Mouse (Mus musculus): ENCODE measurements at regions not wholly inside any gene's neighbourhood (a gene's known extent, or its start where the extent isn't known, plus 50 kb on each side); places are given as distances from the start of the nearest gene placed in this dataset.

DNA sequence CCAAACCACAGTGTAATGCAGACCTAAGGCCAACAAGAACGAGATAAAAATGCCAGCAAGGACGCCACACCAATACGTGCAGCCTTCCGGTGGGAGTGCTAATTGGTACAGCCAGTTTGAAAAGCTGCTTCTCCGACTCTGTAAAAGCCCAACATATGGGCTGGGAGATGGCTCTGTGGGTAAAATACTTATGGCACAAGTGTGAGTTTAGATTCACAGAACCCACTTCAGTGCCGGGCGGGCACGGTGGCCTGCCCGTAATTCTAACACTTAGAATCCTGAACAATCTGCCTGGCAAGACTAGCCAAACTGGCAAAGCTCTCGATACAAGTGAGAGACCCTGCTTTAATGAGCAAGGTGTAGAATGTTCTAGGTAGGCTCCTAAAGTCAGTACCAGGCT is 258.1 kb downstream of the Gm26897 start:
- Histone ChIP-seq H3K4me3 (ENCODE audit: low read depth, low read length) (no peak overlapping the region), H3K36me3 (ENCODE audit: control insufficient read depth, insufficient read depth, low read length) (no peaks in the 10 kb centered on the region), H3K9ac (ENCODE audit: low read length) (no peak overlapping the region), H3K4me2 (no peak overlapping the region), H3K27me3 (ENCODE audit: control insufficient read depth, insufficient read depth, low read length) (no peaks in the 10 kb centered on the region), H3K27ac (ENCODE audit: low read depth, low read length) (no peak overlapping the region), H3K4me1 (ENCODE audit: control insufficient read depth, insufficient read depth, low read length) (no peaks in the 10 kb centered on the region), H3K9me3 (ENCODE audit: control insufficient read depth, low read length) (no peaks in the 10 kb centered on the region)
- 89% methylated on average over 10 of the region's 10 CpGs for WGBS
- no peak for ATAC-seq (ENCODE audit: low FRiP score)
- DNase-seq (ENCODE audit: low spot score, missing footprints) = no peak

- Histone ChIP-seq H3K9me3 (ENCODE audit: control insufficient read depth, low read length) (no peaks in the 10 kb centered on the region), H3K4me1 (ENCODE audit: control insufficient read depth, insufficient read depth, low read length) (no peaks in the 10 kb centered on the region), H3K9ac (ENCODE audit: low read length) (no peak overlapping the region), H3K4me2 (no peak overlapping the region), H3K36me3 (ENCODE audit: control insufficient read depth, insufficient read depth, low read length) (no peaks in the 10 kb centered on the region), H3K4me3 (ENCODE audit: low read depth, low read length) (no peak overlapping the region), H3K27ac (ENCODE audit: low read depth, low read length) (no peak overlapping the region), H3K27me3 (ENCODE audit: control insufficient read depth, insufficient read depth, low read length) (no peaks in the 10 kb centered on the region)
- ATAC-seq (ENCODE audit: low FRiP score) (no peak), DNase-seq (ENCODE audit: low spot score, missing footprints) (no peak)
- 66% methylated on average over 7 of the region's 7 CpGs for WGBS
These were observed 259.1 kb downstream of the Cryba4 start for GRCm38 (mm10) chr5:111993221-111993620.

DNA sequence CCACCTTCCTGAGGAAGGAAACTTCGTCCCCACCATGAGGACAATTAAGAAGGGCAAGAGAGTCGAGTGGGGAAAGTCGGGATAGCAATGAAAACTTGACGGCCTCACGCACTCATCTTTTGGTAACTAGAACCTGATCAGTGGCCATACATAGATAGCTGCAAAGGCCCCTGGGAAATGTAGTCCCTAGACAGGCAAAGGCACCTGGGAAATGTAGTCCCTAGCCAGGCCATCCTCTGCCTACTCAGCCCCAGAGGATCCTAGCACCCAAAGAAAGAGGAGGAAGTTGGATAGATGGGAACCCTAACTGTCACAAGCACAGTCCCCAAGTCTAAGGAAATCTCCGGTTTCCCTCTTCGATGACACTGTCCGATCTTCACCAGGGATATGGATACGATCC is 258.4 kb downstream of the Cryba4 start:
- H3K36me3 ChIP-seq (ENCODE audit: control insufficient read depth, insufficient read depth, low read length) = no peaks in the 10 kb centered on the region
- H3K27me3 ChIP-seq (ENCODE audit: control insufficient read depth, insufficient read depth, low read length) = no peaks in the 10 kb centered on the region
- H3K4me1 ChIP-seq (ENCODE audit: control insufficient read depth, insufficient read depth, low read length) = no peaks in the 10 kb centered on the region
- 77% methylated on average over 9 of the region's 9 CpGs for whole genome bisulfite sequencing
- no peak overlapping the region for H3K4me2 ChIP-seq
- no peak overlapping the region for H3K9ac ChIP-seq (ENCODE audit: low read length)
- ATAC-seq (ENCODE audit: low FRiP score) (no peak), DNase-seq (ENCODE audit: low spot score, missing footprints) (no peak)
- H3K27ac ChIP-seq (ENCODE audit: low read depth, low read length) = no peak overlapping the region
- no peak overlapping the region for H3K4me3 ChIP-seq (ENCODE audit: low read depth, low read length)
- no peaks in the 10 kb centered on the region for H3K9me3 ChIP-seq (ENCODE audit: control insufficient read depth, low read length)

DNA sequence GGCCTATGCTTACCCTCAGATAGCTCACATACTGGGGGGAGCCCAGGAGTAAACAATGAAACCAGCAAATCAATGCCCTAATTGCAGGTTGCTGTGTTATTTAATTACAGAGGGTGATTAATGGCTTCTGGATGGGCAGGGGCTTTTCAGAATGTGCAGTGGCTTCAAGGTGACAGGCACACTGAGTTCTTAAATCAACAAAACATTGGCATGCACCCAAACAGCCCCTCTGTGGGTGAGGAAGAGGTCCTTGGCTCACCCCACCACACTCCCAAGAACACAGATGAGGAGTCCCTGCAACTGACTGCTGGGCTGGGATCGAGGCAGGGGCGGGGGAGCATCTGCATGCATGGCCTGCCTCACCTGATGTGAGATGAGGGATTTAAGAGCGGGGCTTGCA is 255.5 kb downstream of the Cryba4 start:
- no peak for DNase-seq (ENCODE audit: low spot score, missing footprints)
- H3K9ac ChIP-seq (ENCODE audit: low read length) = no peak overlapping the region
- no peaks in the 10 kb centered on the region for H3K36me3 ChIP-seq (ENCODE audit: control insufficient read depth, insufficient read depth, low read length)
- H3K9me3 ChIP-seq (ENCODE audit: control insufficient read depth, low read length) = no peaks in the 10 kb centered on the region
- no peak overlapping the region for H3K4me2 ChIP-seq
- no peaks in the 10 kb centered on the region for H3K27me3 ChIP-seq (ENCODE audit: control insufficient read depth, insufficient read depth, low read length)
- H3K4me3 ChIP-seq (ENCODE audit: low read depth, low read length) = no peak overlapping the region
- no peak overlapping the region for H3K27ac ChIP-seq (ENCODE audit: low read depth, low read length)
- peaks cover 7% of the 10 kb centered on the region; the same call in 1 of the 2 replicates for H3K4me1 ChIP-seq (ENCODE audit: control insufficient read depth, insufficient read depth, low read length)
- no peak for ATAC-seq (ENCODE audit: low FRiP score)
- 82% methylated on average over 3 of the region's 3 CpGs for WGBS

- 15% methylated on average over 32 of the region's 32 CpGs for WGBS
These were observed 250.3 kb downstream of the Cryba4 start for GRCm38 (mm10) chr5:112001742-112002701.

DNA sequence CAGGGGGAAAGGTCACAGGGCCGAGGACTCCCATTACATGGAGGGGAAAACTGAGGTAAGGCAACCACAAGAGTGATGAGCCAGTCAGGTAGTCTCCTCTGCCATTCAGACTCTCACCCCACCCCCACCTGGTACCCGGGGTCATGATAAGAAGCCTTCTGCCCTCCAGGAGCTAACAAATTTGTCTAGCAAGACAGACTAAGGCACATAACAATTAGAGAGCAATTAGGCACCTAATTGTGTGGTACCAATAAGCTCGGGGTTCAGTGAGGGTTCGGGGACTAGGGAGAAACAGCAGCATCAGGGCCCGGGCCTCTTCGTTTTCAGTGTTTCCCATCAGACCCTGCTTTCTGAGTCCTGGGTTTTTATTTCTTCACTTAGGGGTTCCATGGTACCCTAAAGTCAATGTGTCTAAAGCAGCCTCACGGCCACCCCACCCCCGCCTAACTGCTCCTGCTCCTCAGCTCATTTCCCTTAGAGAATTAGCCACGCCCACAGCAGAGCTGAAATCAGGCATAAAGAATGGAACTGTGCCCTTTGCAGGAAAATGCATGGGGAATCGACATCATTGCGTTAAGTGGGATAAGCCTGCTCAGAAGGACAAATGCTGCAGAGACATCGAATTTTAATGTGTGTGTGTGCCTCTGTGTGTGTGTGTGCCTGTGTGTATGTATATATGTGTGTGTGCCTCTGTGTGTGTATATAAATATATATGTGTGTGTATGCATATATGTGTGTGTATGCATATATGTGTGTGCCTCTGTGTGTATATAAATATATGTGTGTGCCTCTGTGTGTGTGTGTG is 249.3 kb downstream of the Cryba4 start:
- H3K27ac ChIP-seq (ENCODE audit: low read depth, low read length) = no peak overlapping the region; the same call in 1 of the 2 replicates
- no peak overlapping the region for H3K4me3 ChIP-seq (ENCODE audit: low read depth, low read length)
- ATAC-seq (ENCODE audit: low FRiP score) = no peak
- H3K36me3 ChIP-seq (ENCODE audit: control insufficient read depth, insufficient read depth, low read length) = no peaks in the 10 kb centered on the region
- no peaks in the 10 kb centered on the region; the same call in 1 of the 2 replicates for H3K27me3 ChIP-seq (ENCODE audit: control insufficient read depth, insufficient read depth, low read length)
- peaks cover 4% of the 10 kb centered on the region; the same call in 1 of the 2 replicates for H3K9me3 ChIP-seq (ENCODE audit: control insufficient read depth, low read length)
- no peak overlapping the region for H3K9ac ChIP-seq (ENCODE audit: low read length)
- no peak overlapping the region for H3K4me2 ChIP-seq
- 50% methylated on average over 12 of the region's 12 CpGs for WGBS
- peak; percentile 79 for DNase-seq (ENCODE audit: low spot score, missing footprints)
- peaks cover 13% of the 10 kb centered on the region; the same call in 1 of the 2 replicates for H3K4me1 ChIP-seq (ENCODE audit: control insufficient read depth, insufficient read depth, low read length)

More at GRCm38 (mm10) chr5:112001742-112002701, 250.3 kb downstream of the Cryba4 start:
- Histone ChIP-seq H3K4me1 (ENCODE audit: control insufficient read depth, insufficient read depth, low read length) (peaks cover 13% of the 10 kb centered on the region; the same call in 1 of the 2 replicates), H3K4me2 (no peak overlapping the region), H3K27ac (ENCODE audit: low read depth, low read length) (peak overlapping the region; percentile 21; the same call in 1 of the 2 replicates), H3K36me3 (ENCODE audit: control insufficient read depth, insufficient read depth, low read length) (no peaks in the 10 kb centered on the region), H3K27me3 (ENCODE audit: control insufficient read depth, insufficient read depth, low read length) (no peaks in the 10 kb centered on the region; the same call in 1 of the 2 replicates), H3K9ac (ENCODE audit: low read length) (no peak overlapping the region), H3K4me3 (ENCODE audit: low read depth, low read length) (no peak overlapping the region), H3K9me3 (ENCODE audit: control insufficient read depth, low read length) (peaks cover 4% of the 10 kb centered on the region; the same call in 1 of the 2 replicates)
- DNase-seq (ENCODE audit: low spot score, missing footprints) (peak; percentile 88), ATAC-seq (ENCODE audit: low FRiP score) (peak; percentile 80)

GRCm38 (mm10) chr5:112004041-112004440 is 248.3 kb downstream of the Cryba4 start:
- peaks cover 4% of the 10 kb centered on the region; the same call in 1 of the 2 replicates for H3K9me3 ChIP-seq (ENCODE audit: control insufficient read depth, low read length)
- ATAC-seq (ENCODE audit: low FRiP score) (no peak), DNase-seq (ENCODE audit: low spot score, missing footprints) (peak; percentile 67)
- no peaks in the 10 kb centered on the region; the same call in 1 of the 2 replicates for H3K27me3 ChIP-seq (ENCODE audit: control insufficient read depth, insufficient read depth, low read length)
- H3K4me2 ChIP-seq = no peak overlapping the region
- H3K4me3 ChIP-seq (ENCODE audit: low read depth, low read length) = no peak overlapping the region
- peaks cover 13% of the 10 kb centered on the region; the same call in 1 of the 2 replicates for H3K4me1 ChIP-seq (ENCODE audit: control insufficient read depth, insufficient read depth, low read length)
- no peak overlapping the region for H3K27ac ChIP-seq (ENCODE audit: low read depth, low read length)
- 82% methylated on average over 3 of the region's 3 CpGs for WGBS
- H3K9ac ChIP-seq (ENCODE audit: low read length) = no peak overlapping the region
- no peaks in the 10 kb centered on the region for H3K36me3 ChIP-seq (ENCODE audit: control insufficient read depth, insufficient read depth, low read length)

- no peak overlapping the region for H3K4me2 ChIP-seq
- no peak overlapping the region for H3K9ac ChIP-seq (ENCODE audit: low read length)
- H3K27me3 ChIP-seq (ENCODE audit: control insufficient read depth, insufficient read depth, low read length) = no peaks in the 10 kb centered on the region
- H3K9me3 ChIP-seq (ENCODE audit: control insufficient read depth, low read length) = no peaks in the 10 kb centered on the region; the same call in 1 of the 2 replicates
- ATAC-seq (ENCODE audit: low FRiP score) = peak; percentile 81
- no peaks in the 10 kb centered on the region for H3K36me3 ChIP-seq (ENCODE audit: control insufficient read depth, insufficient read depth, low read length)
- H3K27ac ChIP-seq (ENCODE audit: low read depth, low read length) = no peak overlapping the region
- H3K4me1 ChIP-seq (ENCODE audit: control insufficient read depth, insufficient read depth, low read length) = peaks cover 8% of the 10 kb centered on the region; the same call in 1 of the 2 replicates
- DNase-seq (ENCODE audit: low spot score, missing footprints) = peak; percentile 88
- WGBS = 15% methylated on average over 9 of the region's 9 CpGs
- no peak overlapping the region for H3K4me3 ChIP-seq (ENCODE audit: low read depth, low read length)
These were observed 239.7 kb downstream of the Cryba4 start for GRCm38 (mm10) chr5:112012505-112013164.
